Mouse (Mus musculus) embryo, embryonic 11.5 days (tissue): Measurements from ENCODE around the gene Hsd3b7.
"Not testable (repeated sequence)": the region's sequence is repeated elsewhere in the genome, so short reads cannot be mapped to it uniquely, and the experiment has no call there.

Experiments used
- DNase-seq: peaks from one replicate; pipeline ENCODE4 v3.0.0-alpha.2; 2012; ENCODE audit warnings: low read depth, low spot score

Gene Hsd3b7

DNA sequence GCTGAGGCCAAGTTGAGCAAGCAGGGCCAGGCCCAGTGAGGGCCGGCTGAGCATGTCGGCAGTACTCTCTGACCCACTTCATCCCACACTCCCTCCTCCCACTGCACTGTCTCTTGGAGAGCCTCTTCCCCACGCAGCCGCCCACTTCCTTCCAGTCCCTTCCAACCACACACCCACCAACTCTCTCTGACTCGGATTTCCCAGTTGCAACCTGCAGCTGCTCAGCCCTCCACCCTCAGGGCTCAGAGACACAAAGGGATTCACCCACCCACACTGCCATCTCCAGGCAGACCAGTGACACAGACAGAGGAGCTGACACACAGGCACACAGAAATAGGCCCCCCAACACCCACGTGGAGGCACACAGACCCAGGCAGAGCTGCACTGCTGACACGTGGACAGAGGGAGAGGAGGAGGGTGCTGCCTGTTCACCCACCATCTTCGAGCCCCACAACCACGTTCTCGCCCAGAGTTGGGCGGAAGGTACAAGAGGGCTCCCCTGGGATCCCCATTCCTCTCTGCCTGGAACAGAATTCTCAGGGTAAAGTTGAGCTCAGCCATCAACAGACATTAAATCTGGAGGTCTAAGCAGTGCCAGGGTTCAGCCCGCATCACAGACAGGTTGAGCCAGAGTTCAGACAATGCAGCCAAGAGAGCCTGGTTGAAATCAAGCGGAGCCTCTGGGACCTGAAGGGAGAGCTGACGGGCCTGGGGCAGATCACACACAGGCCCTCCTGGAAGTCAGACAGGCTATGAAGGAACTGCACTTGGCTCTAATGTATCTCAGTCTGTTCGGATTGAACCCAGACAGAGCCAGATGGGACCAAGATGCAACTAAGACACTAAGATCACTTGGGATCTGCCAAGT lies 15.8 kb downstream of the Hsd3b7 start:
- no peak for DNase-seq

DNA sequence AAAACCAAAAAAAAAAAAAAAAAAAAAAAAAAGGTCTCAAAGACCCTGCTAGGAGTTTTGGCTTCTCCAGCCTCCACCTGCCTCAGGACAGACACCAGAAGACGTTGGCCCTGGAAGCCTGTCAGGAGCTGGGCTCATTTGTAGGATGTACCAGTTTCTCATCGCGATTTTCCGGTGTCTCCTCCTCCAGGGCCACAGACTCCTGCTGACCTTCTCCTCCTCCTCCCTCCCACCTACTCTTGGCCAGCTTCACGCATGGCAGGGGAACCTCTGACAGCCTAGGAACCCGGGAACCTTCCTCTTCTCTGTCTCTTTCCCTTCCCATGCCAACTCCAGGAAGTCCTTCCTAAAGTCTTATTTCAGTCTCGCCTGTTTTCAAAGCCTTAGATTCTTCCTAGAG lies 16.6 kb downstream of the Hsd3b7 start:
- DNase-seq, result no peak

DNA sequence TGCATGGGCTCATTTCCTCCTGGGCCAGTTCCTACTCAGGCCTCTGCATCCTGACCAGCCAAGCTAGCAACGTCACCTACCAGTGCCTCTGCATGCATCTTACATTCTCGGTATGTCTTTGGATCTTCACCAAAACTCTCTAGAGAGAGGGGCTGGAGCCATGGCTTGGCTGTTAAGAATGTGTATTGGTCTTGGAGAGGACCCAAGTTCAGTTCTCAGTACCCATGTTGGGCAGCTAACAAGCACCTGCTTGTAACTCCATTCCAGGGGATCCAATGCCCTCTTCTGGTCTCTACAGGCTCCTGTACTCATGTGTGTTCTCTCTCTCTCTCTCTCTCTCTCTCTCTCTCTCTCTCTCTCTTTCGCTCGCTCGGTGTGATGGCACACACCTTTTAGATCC lies 17.4 kb downstream of the Hsd3b7 start:
- no peak for DNase-seq

DNA sequence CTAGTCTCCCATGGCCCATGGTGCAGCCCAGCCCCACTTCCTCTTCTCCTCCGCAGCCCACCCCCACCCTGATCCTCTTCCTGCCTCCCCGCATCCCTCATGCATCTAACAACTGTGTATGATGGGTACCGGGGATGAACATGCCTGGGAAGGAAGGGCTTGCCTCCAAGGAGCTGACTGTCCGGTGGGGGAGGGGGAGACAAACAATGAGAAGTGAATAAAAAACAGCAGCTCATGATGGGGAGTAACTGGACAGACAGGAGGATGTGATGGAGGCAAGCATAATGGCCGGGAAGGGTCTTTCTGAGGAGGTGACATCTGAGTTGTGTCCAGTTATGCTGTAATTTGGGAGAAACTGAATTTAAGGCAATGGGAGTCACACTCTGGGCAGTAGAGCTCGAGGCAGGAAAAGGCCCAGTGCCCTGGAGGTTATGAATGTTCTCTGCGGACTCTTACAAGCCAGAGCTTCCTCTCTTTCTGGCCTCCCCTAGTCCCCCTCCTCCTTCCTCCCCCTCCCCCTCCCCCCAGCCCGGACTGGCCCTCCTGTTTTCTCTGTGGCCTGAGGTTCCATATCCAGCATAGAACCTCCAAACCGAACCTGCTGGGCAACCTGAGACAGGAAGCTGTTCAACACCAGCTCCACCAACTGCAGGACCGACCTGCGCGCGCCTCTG lies 20.6 kb downstream of the Hsd3b7 start:
- no peak for DNase-seq

DNA sequence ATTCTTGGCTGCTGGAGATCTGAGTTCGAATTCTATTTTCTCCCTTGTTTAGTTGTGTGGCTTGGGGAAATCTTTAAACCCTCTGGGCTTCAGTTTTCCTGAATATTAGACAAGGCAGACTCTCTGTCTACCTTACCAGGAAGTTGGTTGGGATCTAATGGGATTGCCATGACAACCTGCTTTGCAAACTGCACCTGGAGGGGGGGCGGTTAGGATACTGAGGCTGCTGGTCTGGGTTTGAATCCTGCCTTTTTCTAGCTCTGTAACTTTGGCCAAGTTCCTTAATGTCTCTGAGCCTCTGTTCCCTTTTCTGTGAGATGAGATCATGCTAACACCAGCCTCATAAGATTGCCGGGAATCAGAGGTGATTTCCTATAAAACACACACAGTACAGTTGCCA lies 22.1 kb downstream of the Hsd3b7 start:
- no peak for DNase-seq

DNA sequence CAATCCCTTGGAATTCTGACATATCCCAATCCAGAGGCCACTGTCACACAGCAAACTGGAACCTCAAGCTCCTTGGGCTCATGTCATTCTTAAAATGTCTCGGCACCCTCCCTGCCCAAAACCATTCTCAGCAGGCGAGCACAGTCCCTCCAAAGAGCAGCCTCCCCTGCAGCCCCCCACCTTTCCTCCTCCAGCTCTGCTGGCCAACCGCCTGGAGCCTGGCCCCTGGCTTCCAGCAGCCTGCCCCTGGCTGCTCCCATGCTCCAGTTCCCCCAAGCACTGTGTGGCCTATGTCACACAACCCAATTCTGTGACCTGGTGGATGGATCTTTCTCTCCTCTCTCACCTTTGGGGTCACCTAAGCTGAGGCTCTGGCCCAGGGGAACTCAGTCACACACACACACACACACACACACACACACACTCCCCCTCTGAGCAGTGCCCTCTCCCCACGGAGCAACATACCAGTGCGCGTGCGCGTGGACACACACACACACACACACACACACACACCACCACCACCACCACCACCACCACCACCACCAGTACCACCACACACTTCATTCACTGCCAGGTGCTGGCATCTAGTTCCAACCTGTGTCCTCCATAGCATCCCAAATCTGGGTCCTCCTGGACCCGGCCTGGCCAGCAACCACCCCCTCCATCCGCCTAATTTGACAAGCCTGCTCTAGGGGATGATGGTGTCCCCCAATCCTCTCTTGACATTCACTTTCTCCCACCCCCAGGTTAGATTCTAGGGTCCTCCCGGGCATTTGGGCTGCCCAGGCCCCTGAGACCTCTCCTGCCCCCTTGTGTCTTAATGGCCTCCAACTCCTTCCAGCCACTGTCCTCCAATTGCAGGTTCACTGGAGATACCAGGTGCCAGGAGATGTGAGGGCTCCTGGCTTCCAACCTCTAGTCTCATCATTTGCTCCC lies 23.1 kb downstream of the Hsd3b7 start:
- no peak for DNase-seq

DNA sequence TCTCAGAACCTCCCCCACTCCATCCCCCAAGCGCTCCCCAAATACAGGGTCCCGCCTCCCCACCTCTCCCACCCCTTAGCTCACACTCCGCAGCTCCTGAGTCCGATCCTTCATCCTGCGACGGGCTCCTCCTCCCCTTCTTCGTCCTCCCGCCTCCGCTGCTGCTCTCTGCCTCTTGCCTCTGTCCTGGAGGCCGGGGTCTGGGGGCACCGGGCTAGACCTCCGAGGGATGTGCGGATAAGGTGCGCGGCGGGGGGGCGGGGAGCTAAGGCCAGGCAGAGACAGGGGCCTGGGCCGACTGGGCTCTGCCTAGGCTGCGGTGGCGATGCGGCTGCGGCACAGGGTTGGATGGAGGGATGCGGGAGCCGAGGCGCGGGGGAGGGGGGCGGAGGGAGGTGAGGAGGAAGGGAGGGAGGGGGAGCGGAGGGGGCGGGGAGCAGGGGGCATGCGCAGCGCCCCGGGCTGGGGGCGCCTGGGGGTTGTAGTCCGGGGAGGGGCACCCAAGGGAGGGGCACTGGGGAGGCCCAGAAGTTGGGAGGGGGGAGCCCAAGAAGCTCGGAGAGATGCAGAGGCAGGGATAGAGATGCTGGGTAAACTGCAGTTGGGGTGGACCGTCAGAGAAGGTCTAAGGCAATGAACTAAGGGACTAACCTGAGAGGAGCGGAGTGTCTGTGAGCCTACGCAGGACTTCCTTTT lies 23.9 kb downstream of the Hsd3b7 start, which contains the start of the genes Stx4a and Stx1b:
TSS of gene Stx4a (plus strand) at position 119 of the 696 bp plus-strand sequence.
TSS of gene Stx1b (minus strand) at position 374 of the 696 bp plus-strand sequence.
- peak; percentile 40 for DNase-seq

DNA sequence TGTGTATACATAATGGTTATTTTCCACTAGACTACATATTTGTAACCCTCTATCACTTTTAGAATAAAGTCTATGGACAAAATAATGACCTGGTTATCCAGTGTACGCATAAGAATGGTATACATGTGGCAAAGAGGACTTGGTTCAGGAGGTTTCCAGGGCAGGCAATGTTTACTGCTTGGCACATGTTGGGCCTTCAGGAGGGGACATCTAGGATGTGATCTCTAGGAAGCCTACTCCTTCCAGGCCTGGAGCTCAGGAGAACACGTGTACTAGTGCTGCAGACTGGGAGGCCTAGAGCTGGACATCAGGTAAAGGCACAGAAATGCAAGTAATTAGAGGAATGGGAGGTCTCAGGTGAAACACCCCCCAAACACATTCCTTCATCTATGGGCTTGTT lies 35.1 kb downstream of the Hsd3b7 start:
- DNase-seq, result no peak

DNA sequence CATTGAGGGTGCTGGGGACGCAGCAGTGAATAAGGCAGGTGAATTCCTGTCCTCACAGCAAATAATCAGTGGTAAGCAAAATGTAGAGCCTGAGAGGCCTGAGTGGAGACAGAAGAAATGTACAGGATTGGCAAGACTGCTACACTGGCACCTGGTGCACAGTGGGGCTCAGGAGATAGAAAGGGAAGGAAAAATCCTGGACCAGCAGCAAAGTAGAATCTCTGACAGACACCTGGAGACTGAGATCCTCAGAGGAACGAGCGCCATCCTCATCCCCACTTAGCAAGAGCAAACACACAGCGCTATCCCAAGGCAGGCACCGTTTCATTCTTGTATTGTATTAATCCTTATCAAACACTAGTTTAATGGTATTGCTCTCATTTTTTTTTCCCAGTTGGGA lies 37.1 kb downstream of the Hsd3b7 start:
- no peak for DNase-seq

DNA sequence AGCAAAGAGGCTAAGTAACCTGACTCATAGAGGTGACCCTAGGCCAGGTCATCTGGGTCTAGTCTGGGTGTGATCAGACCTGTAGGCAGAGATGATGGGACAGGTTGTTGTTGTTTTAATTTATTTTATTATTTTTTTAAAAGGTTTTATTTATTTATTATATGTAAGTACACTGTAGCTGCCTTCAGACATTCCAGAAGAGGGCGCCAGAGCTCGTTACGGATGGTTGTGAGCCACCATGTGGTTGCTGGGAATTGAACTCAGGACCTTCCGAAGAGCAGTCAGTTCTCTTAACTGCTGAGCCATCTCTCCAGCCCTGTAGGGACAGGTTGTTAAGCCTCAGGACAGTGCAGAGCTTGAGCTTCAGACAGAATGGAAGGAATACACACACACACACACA lies 37.5 kb downstream of the Hsd3b7 start:
- not testable (repeated sequence) for DNase-seq

DNA sequence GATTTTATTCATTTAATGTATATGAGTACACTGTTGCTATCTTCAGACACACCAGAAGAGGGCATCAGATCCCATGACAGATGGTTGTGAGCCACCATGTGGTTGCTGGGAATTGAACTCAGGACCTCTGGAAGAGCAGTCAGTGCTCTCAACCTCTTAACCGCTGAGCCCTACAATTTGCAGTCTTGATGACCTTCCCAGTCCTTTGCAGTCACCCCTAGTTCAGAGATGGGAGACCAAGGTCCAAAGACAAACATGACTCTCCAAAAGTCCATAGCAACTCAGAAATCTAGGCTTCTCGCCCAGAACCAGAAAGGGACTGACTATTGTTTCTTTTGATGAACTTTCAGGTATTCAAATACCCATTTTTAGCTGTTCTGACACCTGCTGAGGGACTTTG lies 39.6 kb downstream of the Hsd3b7 start:
- DNase-seq, result not testable (repeated sequence)

DNA sequence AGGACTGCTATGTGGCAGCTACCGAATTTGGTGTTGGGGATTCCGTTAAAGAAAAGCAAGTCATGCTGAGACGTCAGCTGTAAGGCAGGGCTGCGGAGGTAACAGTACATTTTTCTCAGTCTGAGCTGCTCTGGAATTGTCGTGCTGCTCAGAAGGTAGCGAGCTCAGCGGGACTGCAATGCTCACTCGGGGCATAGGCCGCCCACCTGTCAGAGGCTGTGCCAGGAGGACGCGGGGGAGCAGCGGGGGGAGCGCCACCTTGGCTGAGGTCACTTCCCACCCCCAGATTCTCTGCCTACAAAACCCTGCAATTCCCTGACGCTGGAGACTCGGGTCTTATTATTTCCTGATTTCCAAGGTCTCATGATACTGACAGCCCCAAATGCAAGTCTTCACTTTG lies 40.5 kb downstream of the Hsd3b7 start:
- no peak for DNase-seq

DNA sequence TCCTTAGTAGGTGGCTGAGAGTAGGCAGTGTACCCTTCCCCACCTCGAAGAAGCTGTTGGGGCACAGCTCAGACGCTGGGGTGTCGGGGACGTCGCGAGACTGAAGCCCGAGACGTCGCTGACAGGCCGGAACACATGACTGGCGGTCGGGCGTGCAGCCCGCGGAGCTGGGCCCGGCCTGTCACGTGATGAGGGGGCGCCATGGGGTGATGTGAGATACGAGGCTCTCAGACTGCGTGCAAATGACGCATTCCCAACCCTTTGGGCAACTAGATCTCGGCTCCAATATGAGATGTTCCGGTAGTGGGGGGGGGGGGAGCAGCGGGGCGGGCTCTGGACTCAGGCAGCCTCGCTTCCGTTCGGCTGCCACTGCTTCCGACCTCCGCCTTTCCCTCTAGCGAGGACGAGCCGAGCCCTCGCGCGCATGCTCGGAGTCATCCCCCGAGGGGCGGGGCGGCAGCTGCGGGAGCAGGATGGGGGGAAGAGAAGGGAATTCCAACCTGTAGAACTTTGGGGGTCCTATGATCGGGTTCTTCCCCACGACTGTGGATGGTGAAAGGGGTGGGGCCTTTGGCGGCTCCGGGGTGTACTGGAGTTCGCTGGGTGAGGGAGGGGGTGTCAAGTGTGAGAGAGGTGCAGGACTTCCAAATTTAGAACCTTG lies 41.1 kb downstream of the Hsd3b7 start:
- peak; percentile 85 for DNase-seq

DNA sequence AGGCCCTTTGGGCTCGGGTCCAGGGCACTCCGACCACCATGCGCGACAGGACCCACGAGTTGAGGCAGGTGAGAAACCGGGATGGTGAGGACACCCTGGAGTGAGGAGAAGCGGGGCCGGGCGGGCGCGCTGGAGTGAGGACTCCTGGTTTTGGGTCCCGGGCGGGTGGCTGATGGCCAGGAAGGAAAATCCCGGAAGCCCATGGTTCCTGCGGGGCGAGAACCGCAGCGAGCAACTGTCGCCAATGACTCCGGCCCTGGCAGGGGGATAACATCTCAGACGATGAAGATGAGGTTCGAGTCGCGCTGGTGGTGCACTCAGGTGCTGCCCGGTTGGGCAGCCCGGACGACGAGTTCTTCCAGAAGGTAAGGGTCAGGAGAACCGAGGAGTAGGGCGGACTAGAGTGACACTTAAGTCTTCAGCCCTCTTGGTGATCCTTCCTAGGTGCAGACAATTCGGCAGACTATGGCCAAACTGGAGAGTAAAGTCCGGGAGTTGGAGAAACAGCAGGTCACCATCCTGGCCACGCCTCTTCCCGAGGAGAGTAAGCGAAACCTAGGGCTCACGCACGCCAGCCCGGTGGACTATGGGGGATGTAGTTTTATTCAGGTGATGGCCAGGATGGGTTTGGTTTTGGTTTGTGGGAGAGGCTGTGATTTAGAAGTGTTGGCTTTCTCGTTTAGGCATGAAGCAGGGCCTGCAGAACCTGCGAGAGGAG lies 41.8 kb downstream of the Hsd3b7 start:
- peak; percentile 62 for DNase-seq

DNA sequence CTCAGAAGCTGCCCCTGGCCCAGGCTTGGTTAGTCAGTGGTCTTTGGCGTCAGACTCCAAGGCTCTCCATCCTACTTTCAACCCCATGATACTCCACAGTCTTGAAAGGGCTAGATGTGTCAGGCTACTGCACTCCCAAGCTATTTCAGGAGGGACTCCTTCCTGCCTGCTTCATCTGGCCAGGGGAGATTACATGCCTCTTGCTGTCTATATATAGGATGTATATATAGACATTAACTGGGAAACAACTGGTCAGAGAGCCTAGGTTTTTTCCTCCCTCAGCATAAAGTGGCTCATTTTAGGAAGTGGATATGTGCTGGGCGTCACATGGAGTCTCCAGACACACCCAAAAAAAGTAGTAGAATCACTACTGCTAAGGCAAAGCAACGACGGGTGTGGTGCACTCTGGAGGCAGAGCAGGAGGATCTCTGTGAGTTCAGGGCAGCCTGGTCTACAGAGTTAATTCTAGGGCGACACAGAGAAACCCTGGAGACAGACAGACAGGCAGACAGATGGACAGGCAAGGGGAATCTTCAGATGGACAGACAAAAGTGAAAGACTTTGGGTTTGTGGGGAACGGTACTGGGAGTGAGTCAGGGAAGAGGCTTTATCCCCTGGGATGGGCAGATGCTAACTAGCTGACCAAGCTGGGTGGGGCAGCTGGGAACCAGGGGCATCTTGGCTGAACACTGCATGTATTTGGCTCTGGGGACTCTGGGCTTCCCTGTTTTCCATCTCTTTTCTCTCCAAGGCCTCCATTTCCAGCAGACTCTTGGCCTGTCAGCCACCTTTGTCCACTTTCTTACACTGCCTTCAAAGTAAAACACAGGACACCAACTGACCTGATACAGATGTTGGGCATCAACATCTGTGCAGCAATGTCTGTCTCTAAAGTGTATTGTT lies 49.8 kb downstream of the Hsd3b7 start:
- DNase-seq, result no peak

DNA sequence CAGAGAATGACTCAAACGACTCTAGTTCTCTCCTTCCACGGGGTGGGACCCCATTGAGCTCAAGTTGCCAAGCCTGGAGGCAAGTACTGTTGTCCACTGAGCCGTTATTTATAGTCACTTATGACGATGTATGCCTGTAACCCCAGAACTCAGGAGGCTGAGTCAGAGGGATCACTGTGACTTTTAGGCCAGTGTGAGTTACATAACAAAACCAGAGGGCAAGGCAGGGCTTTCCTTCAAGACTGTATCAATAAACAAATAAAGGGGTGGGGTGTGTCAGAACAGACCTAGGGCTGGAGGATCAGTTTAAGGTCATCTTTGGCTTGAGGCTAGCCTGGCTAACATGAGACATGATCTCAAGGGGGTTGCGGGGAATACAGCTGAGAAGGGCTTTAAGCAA lies 50.5 kb downstream of the Hsd3b7 start:
- DNase-seq, result no peak
